Comparison of ENCODE assay signal across 19 mouse cellular contexts in genomic region chr6:48412662-48413061, GRCm38 (mm10). TPM values are rescaled to one million over a fixed set of nuclear protein-coding genes. Genes with fewer than 3 reads are reported as not detected.
"Had no signal": no experiment of that assay in that cellular context is flagged by ENCODE, and none has a peak within 500 bp of the region (broad histone marks: within the 10 kb centered on the region; RNA-seq: fewer than 3 reads in every experiment).

No protein-coding gene starts in this region.

- H3K27me3 ChIP-seq: limb, embryonic 12.5 days; midbrain, embryonic 13.5 days; neural tube, embryonic 15.5 days; stomach, embryonic 15.5 days had no signal

- DNase-seq: kidney, postnatal 10 days; kidney, postnatal 4 days; liver; lung, adult 2 months; lung, postnatal 36 days; right cerebral cortex, adult 18-20 months; right cerebral cortex, postnatal 25 days; spleen, adult 18-20 months; thymus, adult 2 months; thymus, postnatal 25 days had no signal

- H3K4me1 ChIP-seq: limb, embryonic 12.5 days; midbrain, embryonic 13.5 days; neural tube, embryonic 15.5 days; stomach, embryonic 15.5 days had no signal

- ATAC-seq: lung, postnatal 0 days; midbrain, embryonic 13.5 days had no signal

- H3K9ac ChIP-seq: limb, embryonic 12.5 days; liver, embryonic 14.5 days; midbrain, embryonic 13.5 days; neural tube, embryonic 15.5 days; stomach, embryonic 15.5 days had no signal

- H3K4me2 ChIP-seq: limb, embryonic 12.5 days; midbrain, embryonic 13.5 days; neural tube, embryonic 15.5 days; stomach, embryonic 15.5 days had no signal

- H3K9me3 ChIP-seq: limb, embryonic 12.5 days; midbrain, embryonic 13.5 days; neural tube, embryonic 15.5 days; stomach, embryonic 15.5 days had no signal

- H3K4me3 ChIP-seq: layer of hippocampus, adult 2 months; limb, embryonic 12.5 days; midbrain, embryonic 13.5 days; myocyte; neural tube, embryonic 15.5 days; stomach, embryonic 15.5 days had no signal

- H3K27ac ChIP-seq: layer of hippocampus, adult 2 months; limb, embryonic 12.5 days; liver, embryonic 14.5 days; midbrain, embryonic 13.5 days; neural tube, embryonic 15.5 days; stomach, embryonic 15.5 days had no signal

RNA-seq across cellular contexts. Expression of gene Sspo, which starts 35.4 kb away (rescaled TPM):
- total RNA-seq: megakaryocyte progenitor cell, adult 5-6 weeks had no signal
